Mouse (Mus musculus): Measurements from ENCODE around the gene Gm21103. TPM values are rescaled to one million over a fixed set of nuclear protein-coding genes. Genes with fewer than 3 reads are reported as not detected.
"Not testable (repeated sequence)": the region's sequence is repeated elsewhere in the genome, so short reads cannot be mapped to it uniquely, and the experiment has no call there.

The Gm21103 gene
- total RNA-seq (2015; ENCODE audit: low replicate concordance) (not detected in 2 replicates), total RNA-seq (2017; ENCODE audit: low replicate concordance) (not detected in 2 replicates)

DNA sequence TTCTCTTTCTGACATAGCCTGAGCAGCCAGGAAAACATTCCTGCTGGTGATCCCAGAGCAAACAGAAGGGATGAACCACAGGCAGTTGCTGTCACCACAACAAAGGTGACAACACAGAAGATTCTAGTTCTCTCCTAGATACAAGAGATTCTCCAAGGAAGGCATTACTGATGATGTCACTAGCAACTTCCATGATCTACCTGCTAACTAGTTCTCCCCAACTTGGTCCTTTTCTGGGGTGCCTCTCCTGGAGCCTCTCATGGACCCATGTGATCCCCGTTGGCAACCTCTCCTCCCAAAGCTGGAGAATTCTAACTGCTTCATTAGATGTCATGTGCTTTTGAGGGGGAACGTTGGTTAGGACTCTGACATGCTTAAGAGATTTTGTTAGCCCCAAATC, at the start of gene Gm21103:
Gm21103 (minus strand) TSS at position 101 of the 400 bp plus-strand sequence.
- not testable (repeated sequence) for ATAC-seq (replicated peaks; ENCODE audit: low FRiP score, poor library complexity, severe bottlenecking)

DNA sequence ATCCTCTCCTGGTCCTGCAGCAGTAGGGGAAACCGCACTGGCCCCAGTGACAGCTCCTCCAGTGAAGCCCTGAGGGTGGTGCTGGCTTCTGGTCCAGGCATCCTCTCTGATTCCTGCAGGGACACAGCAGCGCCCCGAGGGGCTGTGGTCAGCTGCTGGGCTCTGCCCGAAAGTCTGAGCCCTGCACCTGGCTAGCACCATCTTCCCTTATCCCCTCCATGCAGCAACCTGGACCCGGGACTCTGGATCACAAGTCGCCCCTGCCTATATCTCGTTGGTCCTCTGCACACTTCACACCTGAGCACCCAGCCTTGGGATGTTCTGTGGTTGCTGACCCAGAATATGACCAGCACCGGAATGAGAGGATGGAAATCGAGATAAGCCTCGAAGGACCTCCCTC, 38.9 kb upstream of the Gm21103 start, which contains the start of gene Gm3618:
Gm3618 (minus strand) TSS at position 101 of the 400 bp plus-strand sequence.
- not testable (repeated sequence) for ATAC-seq (replicated peaks; ENCODE audit: low FRiP score, poor library complexity, severe bottlenecking)

DNA sequence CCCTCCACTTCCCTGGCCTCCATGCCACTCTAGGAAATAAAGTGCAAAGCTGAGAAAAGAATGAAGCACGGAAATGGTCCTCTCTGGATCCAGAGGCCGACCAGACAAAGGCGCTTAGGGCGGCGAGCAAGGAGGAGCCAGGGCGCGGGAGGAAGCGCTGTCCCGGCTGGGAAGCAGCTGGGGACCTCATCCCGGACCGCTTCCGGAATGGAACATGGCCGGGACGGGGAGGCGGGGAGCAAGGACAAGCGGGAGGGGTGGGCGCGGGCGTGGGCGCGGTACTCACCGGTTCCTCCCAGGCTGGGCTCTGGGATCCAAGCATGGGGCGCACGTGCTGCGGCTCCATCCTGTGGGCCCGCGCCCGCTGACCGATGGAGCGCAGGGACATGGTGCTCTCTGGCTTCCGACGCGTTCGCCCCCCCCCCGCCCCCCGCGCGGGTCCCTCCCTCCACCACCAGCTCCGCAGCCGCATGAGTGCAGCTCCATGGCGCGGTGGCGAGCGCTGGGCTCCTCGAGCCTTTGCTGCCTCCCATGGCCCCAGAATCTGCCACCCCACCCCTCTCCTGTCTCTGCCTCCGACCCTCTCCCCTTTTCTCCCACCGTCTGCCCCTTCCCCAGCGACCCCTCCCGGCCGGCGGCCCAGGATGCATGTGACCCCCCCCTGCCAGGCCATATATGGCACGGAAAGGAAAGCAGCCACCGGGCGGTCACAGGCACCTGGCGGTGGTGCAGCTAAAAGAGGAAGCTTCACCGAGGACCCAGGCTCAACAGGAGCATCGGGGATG, 17.5 kb downstream of the Gm21103 start, which contains the start of gene Gm3411:
Gm3411 (minus strand) TSS at position 320 of the 785 bp plus-strand sequence.
- ATAC-seq (replicated peaks; ENCODE audit: low FRiP score, poor library complexity, severe bottlenecking), result not testable (repeated sequence)

Other genes with a start within 250 kb of the Gm21103 start
- not detected in 2 replicates for gene Gm6337, start 246.6 kb downstream of the Gm21103 start, total RNA-seq (2015; ENCODE audit: low replicate concordance)
- gene Gm6337, start 246.6 kb downstream of the Gm21103 start, total RNA-seq (2017; ENCODE audit: low replicate concordance), result not detected in 2 replicates
- not detected in 2 replicates for gene Gm8206, start 210.9 kb downstream of the Gm21103 start, total RNA-seq (2015; ENCODE audit: low replicate concordance)
- gene Gm8206, start 210.9 kb downstream of the Gm21103 start, total RNA-seq (2017; ENCODE audit: low replicate concordance), result not detected in 2 replicates
- not detected in 2 replicates for gene Gm3468, start 196.2 kb downstream of the Gm21103 start, total RNA-seq (2015; ENCODE audit: low replicate concordance)
- gene Gm3468, start 196.2 kb downstream of the Gm21103 start, total RNA-seq (2017; ENCODE audit: low replicate concordance), result 0.45 TPM in 1 of 2 replicates, not detected in the other
- gene Gm3476, start 179.0 kb downstream of the Gm21103 start, total RNA-seq (2015; ENCODE audit: low replicate concordance), result not detected in 2 replicates
- not detected in 2 replicates for gene Gm3476, start 179.0 kb downstream of the Gm21103 start, total RNA-seq (2017; ENCODE audit: low replicate concordance)
- gene Gm21560, start 85.6 kb downstream of the Gm21103 start, total RNA-seq (2015; ENCODE audit: low replicate concordance), result not detected in 2 replicates
- gene Gm21560, start 85.6 kb downstream of the Gm21103 start, total RNA-seq (2017; ENCODE audit: low replicate concordance), result not detected in 2 replicates
- gene Gm3411, start 17.6 kb downstream of the Gm21103 start, total RNA-seq (2015; ENCODE audit: low replicate concordance), result not detected in 2 replicates
- not detected in 2 replicates for gene Gm3411, start 17.6 kb downstream of the Gm21103 start, total RNA-seq (2017; ENCODE audit: low replicate concordance)
- gene Gm3618, start 38.8 kb upstream of the Gm21103 start, total RNA-seq (2015; ENCODE audit: low replicate concordance), result not detected in 2 replicates
- not detected in 2 replicates for gene Gm3618, start 38.8 kb upstream of the Gm21103 start, total RNA-seq (2017; ENCODE audit: low replicate concordance)
- not detected in 2 replicates for gene Gm16440, start 85.5 kb upstream of the Gm21103 start, total RNA-seq (2015; ENCODE audit: low replicate concordance)
- not detected in 2 replicates for gene Gm16440, start 85.5 kb upstream of the Gm21103 start, total RNA-seq (2017; ENCODE audit: low replicate concordance)
- gene Gm3591, start 107.6 kb upstream of the Gm21103 start, total RNA-seq (2015; ENCODE audit: low replicate concordance), result not detected in 2 replicates
- not detected in 2 replicates for gene Gm3591, start 107.6 kb upstream of the Gm21103 start, total RNA-seq (2017; ENCODE audit: low replicate concordance)
- gene Gm3594, start 139.8 kb upstream of the Gm21103 start, total RNA-seq (2015; ENCODE audit: low replicate concordance), result not detected in 2 replicates
- not detected in 2 replicates for gene Gm3594, start 139.8 kb upstream of the Gm21103 start, total RNA-seq (2017; ENCODE audit: low replicate concordance)
- gene Gm8356, start 232.4 kb upstream of the Gm21103 start, total RNA-seq (2015; ENCODE audit: low replicate concordance), result not detected in 2 replicates
- not detected in 2 replicates for gene Gm8356, start 232.4 kb upstream of the Gm21103 start, total RNA-seq (2017; ENCODE audit: low replicate concordance)